Mouse (Mus musculus) kidney, embryonic 14.5 days (tissue): ENCODE data around the gene Egln1. TPM values are rescaled to one million over a fixed set of nuclear protein-coding genes. Genes with fewer than 3 reads are reported as not detected.

Source experiments
- ATAC-seq: fragments of 200-750 bp; cut with Nextera tagmentation; 2 replicates; pipeline ENCODE4 v1.8.0; 2017; ENCODE audit warnings: moderate number of reproducible peaks, mild to moderate bottlenecking, moderate TSS enrichment, moderate library complexity; ENCODE audit not compliant: low FRiP score, low TSS enrichment
- H3K27ac ChIP-seq: fragments of 300-500 bp; sonication (generic); 2 replicates; pipeline ENCODE4 v1.5.1; 2014; ENCODE audit warnings: low read depth, mild to moderate bottlenecking, low read length, moderate library complexity, mixed read lengths
- H3K27me3 ChIP-seq: fragments of 300-500 bp; sonication (generic); 2 replicates; pipeline ENCODE4 v1.6.1; 2014; ENCODE audit warnings: mild to moderate bottlenecking, low read length; ENCODE audit not compliant: control insufficient read depth, insufficient read depth
- H3K36me3 ChIP-seq: fragments of 300-500 bp; sonication (generic); 2 replicates; pipeline ENCODE4 v1.6.1; 2014; ENCODE audit warnings: low read length, mixed read lengths; ENCODE audit not compliant: control insufficient read depth, insufficient read depth
- H3K4me1 ChIP-seq: fragments of 300-500 bp; sonication (generic); 2 replicates; pipeline ENCODE4 v1.6.1; 2014; ENCODE audit warnings: low read length, mixed read lengths; ENCODE audit not compliant: control insufficient read depth, insufficient read depth
- H3K4me2 ChIP-seq: fragments of 300-500 bp; sonication (generic); replicated peaks from 2 replicates; pipeline ENCODE4 v1.6.1; 2014; ENCODE audit warnings: low read depth, mild to moderate bottlenecking, low read length
- H3K4me3 ChIP-seq: fragments of 300-500 bp; sonication (generic); 2 replicates; pipeline ENCODE4 v1.5.1; 2014; ENCODE audit warnings: mild to moderate bottlenecking, low read length
- H3K9ac ChIP-seq: fragments of 300-500 bp; sonication (generic); 2 replicates; pipeline ENCODE4 v1.6.1; 2014; ENCODE audit warnings: low read depth, mild to moderate bottlenecking, low read length, moderate library complexity
- H3K9me3 ChIP-seq: fragments of 300-500 bp; sonication (generic); 2 replicates; pipeline ENCODE4 v1.6.1; 2016; ENCODE audit warnings: low read length; ENCODE audit not compliant: control insufficient read depth
- WGBS: fragments of 180-500 bp; shearing (Covaris S2); extraction: QIAGEN DNeasy Blood & Tissue Kit; methylation state at CpG from one replicate; pipeline ENCODE4 v1.1.7; 2014; 5-methylcytosine and 5-hydroxymethylcytosine counted together
- polyA plus RNA-seq: library from polyadenylated mRNA; unstranded; fragments of >200 nt; fragmentation: Nextera tagmentation; extraction: Ambion mirVana; gene quantifications from 2 replicates; pipeline ENCODE4 v1.2.1, GENCODE M21; 2014

Egln1 gene
- polyA plus RNA-seq: 15.8 and 16.0 TPM in 2 replicates

GRCm38 (mm10) chr8:124949209-124950068 is at the start of gene Egln1:
Gene Egln1, minus strand, starts transcription at chr8:124949324.
- Histone ChIP-seq H3K4me3 (peak within 1 kb of the TSS; percentile 92), H3K4me1 (peaks cover 27% of the 10 kb centered on the region), H3K36me3 (no peaks in the 10 kb centered on the region), H3K27ac (peak within 1 kb of the TSS; percentile 96), H3K9ac (peak within 1 kb of the TSS; percentile 92), H3K9me3 (no peaks in the 10 kb centered on the region), H3K4me2 (peak within 1 kb of the TSS; percentile 71), H3K27me3 (no peaks in the 10 kb centered on the region)
- WGBS: under 1% methylated on average over 45 of the region's 98 CpGs
- ATAC-seq: peak; percentile 89

GRCm38 (mm10) chr8:124995776-124996175 is 46.7 kb upstream of the Egln1 start:
- no peak overlapping the region for H3K4me2 ChIP-seq
- H3K4me1 ChIP-seq: peaks cover 6% of the 10 kb centered on the region; the same call in 1 of the 2 replicates
- H3K4me3 ChIP-seq: no peak overlapping the region
- ATAC-seq: no peak
- 73% methylated on average over 2 of the region's 2 CpGs for WGBS
- no peaks in the 10 kb centered on the region for H3K36me3 ChIP-seq
- no peak overlapping the region for H3K27ac ChIP-seq
- no peak overlapping the region for H3K9ac ChIP-seq
- no peaks in the 10 kb centered on the region for H3K27me3 ChIP-seq
- peaks cover 8% of the 10 kb centered on the region; the same call in 1 of the 2 replicates for H3K9me3 ChIP-seq

DNA sequence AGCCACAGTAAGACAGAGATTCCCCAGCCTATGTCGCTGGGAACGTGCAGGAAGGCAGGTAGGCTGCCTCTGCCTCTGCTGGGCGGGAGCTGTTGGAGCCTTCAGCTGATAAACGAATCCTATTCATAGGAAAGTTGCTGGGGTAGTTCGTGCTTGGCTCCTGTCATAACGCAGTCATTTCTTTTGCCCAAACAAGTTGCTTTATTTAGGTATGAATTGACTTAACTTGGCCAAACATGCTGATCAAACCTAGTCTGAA is 42.5 kb upstream of the Egln1 start:
- no peak overlapping the region for H3K4me3 ChIP-seq
- no peaks in the 10 kb centered on the region for H3K9me3 ChIP-seq
- H3K4me2 ChIP-seq: peak overlapping the region; percentile 31
- 29% methylated on average over 6 of the region's 6 CpGs for WGBS
- no peak overlapping the region for H3K27ac ChIP-seq
- H3K36me3 ChIP-seq: no peaks in the 10 kb centered on the region
- H3K27me3 ChIP-seq: no peaks in the 10 kb centered on the region
- peaks cover 6% of the 10 kb centered on the region; the same call in 1 of the 2 replicates for H3K4me1 ChIP-seq
- no peak overlapping the region for H3K9ac ChIP-seq
- no peak for ATAC-seq

DNA sequence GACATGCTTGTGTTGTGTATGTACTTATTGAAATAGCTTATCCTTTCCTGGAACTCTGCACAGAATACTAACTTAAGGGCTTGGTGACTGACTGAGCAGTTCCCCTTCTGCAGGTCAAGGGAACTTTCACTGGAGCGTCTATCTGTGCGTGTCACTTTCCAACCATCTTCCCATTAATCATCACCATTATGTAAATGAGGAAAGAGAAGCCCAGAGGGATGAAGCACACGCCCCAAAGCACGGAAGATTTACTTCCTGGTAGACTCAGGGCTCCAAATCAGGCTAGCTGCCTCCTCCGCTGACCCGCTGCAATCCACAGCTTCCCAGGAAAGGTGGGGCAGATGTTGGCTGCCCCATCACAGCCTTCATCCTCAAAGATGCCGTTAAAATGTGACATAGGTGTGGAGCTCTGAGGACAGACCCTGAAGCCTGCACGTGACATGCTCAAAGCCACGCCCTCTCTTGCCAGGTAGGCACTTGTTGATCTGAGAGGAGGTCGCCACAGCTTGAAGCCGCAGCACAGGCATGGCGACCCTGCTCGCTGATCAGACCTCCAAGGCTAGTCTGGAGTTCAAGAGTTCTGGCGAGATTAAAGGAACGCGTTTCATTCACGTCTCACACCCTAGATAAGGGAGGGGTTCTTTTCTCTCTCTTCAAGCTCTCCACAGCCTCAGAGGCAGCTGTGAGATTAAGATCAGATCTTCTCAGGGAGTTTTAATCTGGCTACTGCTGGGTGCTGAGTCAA is 42.0 kb upstream of the Egln1 start:
- no peak overlapping the region for H3K27ac ChIP-seq
- WGBS: 14% methylated on average over 17 of the region's 17 CpGs
- H3K9me3 ChIP-seq: no peaks in the 10 kb centered on the region
- ATAC-seq: no peak
- H3K27me3 ChIP-seq: no peaks in the 10 kb centered on the region
- H3K36me3 ChIP-seq: no peaks in the 10 kb centered on the region
- H3K9ac ChIP-seq: no peak overlapping the region
- no peak overlapping the region; the same call in 1 of the 2 replicates for H3K4me3 ChIP-seq
- peaks cover 6% of the 10 kb centered on the region; the same call in 1 of the 2 replicates for H3K4me1 ChIP-seq
- peak overlapping the region; percentile 31 for H3K4me2 ChIP-seq

- Histone ChIP-seq H3K36me3 (no peaks in the 10 kb centered on the region), H3K4me3 (no peak overlapping the region), H3K27ac (no peak overlapping the region), H3K4me1 (no peaks in the 10 kb centered on the region), H3K4me2 (no peak overlapping the region), H3K9ac (no peak overlapping the region), H3K9me3 (no peaks in the 10 kb centered on the region), H3K27me3 (no peaks in the 10 kb centered on the region)
- ATAC-seq: no peak
- WGBS: 83% methylated on average over 8 of the region's 8 CpGs
Measured at GRCm38 (mm10) chr8:124980828-124981227, 31.7 kb upstream of the Egln1 start.

- H3K4me3 ChIP-seq: no peak overlapping the region
- 97% methylated on average over 3 of the region's 3 CpGs for WGBS
- H3K9ac ChIP-seq: no peak overlapping the region
- no peaks in the 10 kb centered on the region for H3K36me3 ChIP-seq
- no peaks in the 10 kb centered on the region for H3K9me3 ChIP-seq
- no peak for ATAC-seq
- H3K27me3 ChIP-seq: no peaks in the 10 kb centered on the region
- no peaks in the 10 kb centered on the region for H3K4me1 ChIP-seq
- no peak overlapping the region for H3K4me2 ChIP-seq
- no peak overlapping the region for H3K27ac ChIP-seq
Measured at GRCm38 (mm10) chr8:124980036-124980435, 30.9 kb upstream of the Egln1 start.

GRCm38 (mm10) chr8:124978026-124978425 is 28.9 kb upstream of the Egln1 start:
- Histone ChIP-seq H3K9ac (no peak overlapping the region), H3K4me1 (no peaks in the 10 kb centered on the region), H3K9me3 (no peaks in the 10 kb centered on the region), H3K27ac (no peak overlapping the region), H3K4me3 (no peak overlapping the region), H3K36me3 (no peaks in the 10 kb centered on the region), H3K4me2 (no peak overlapping the region), H3K27me3 (no peaks in the 10 kb centered on the region)
- ATAC-seq: no peak
- 80% methylated on average over 7 of the region's 7 CpGs for WGBS

DNA sequence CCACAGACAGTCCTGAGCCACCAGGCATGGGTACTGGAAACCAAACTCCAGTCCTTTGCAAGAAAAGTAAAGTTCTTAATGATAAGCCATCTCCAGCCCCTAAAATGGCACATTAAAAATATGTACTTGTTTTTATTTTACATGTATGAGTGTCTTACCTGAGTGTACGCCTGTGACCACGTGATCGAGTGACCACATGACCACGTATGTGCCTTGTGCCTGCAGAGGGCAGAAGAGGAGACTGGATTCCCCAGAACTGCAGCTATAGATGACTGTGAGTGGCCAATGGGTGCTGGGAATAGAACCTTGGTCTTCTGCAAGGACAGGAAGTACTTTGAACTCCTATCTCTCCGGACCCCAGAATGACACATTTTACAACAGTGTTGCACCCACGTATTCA is 27.1 kb upstream of the Egln1 start:
- Histone ChIP-seq H3K27me3 (no peaks in the 10 kb centered on the region), H3K9me3 (peaks cover 3% of the 10 kb centered on the region; the same call in 1 of the 2 replicates), H3K4me2 (no peak overlapping the region), H3K9ac (no peak overlapping the region), H3K4me1 (no peaks in the 10 kb centered on the region), H3K27ac (no peak overlapping the region), H3K36me3 (no peaks in the 10 kb centered on the region), H3K4me3 (no peak overlapping the region)
- WGBS: 92% methylated on average over 6 of the region's 6 CpGs
- ATAC-seq: no peak

GRCm38 (mm10) chr8:124974254-124974653 is 25.1 kb upstream of the Egln1 start:
- Histone ChIP-seq H3K9me3 (peaks cover 3% of the 10 kb centered on the region; the same call in 1 of the 2 replicates), H3K4me2 (no peak overlapping the region), H3K4me3 (no peak overlapping the region), H3K27ac (no peak overlapping the region), H3K9ac (no peak overlapping the region), H3K36me3 (no peaks in the 10 kb centered on the region), H3K4me1 (no peaks in the 10 kb centered on the region), H3K27me3 (no peaks in the 10 kb centered on the region)
- no peak for ATAC-seq
- WGBS: 74% methylated on average over 4 of the region's 4 CpGs
